Mouse (Mus musculus) thymus, postnatal 36 days (tissue): ENCODE results near the gene Adamtsl5.

ENCODE experiments used
- DNase-seq, 2 experiments: peaks; one replicate each; pipeline ENCODE4 v3.0.0; 2022; ENCODE audit warnings: mixed read lengths in 2 of 2

Gene Adamtsl5

DNA sequence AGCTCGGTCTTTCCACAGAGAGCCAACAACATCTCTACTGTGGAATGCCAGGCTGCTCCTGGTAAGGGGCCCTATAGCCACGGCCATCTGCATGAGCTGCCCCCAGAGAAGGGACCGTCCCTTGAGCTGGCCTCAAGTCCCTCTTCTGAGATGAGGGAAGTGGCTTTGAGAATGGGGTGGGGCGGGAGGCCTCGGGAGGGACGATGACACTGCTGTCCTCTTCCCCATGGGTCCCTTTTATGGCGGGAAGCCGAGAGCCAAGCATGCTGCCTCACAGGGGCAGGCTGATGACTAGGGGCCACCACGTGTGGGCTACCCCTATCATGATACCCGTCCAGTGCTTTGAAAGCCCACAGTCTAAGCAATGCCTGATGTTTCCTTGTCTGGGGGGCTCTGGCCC is 31.2 kb downstream of the Adamtsl5 start:
- DNase-seq: no peak

DNA sequence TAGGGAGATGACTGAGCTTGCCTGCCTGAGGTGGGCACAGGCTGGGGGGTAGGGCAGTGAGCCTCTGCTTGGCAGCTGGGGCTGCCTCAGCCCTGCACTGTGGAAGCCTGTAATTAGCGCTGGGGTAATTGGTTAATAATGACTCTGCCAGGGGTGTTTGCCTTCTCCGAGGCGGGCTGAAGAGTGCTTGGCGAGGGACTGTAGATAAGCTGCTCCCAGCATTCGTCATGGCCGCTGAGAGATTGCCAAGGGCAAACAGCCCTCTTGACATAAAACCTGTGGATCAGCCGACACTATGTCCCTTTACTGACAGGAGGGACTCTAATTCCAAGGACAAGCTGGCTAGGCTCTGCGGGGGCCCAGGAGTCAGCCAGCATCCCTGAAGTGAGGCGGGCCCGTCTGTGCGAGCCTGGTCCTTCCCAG is 31.8 kb downstream of the Adamtsl5 start:
- DNase-seq: no peak

DNA sequence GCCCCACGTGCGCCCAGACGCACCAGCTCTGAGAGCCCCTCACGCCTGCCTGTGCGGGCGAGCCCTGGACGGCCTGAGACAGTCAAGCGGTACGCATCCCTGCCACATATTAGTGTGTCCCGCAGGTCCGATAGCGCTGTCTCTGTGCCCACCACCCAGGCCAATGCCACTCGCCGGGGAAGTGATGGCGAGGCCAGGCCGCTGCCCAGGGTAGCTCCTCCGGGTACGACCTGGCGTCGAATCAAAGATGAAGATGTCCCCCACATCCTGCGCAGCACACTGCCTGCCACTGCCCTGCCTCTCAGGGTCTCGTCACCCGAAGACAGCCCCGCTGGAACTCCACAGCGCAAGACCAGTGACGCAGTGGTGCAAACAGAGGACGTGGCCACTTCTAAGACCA is 32.9 kb downstream of the Adamtsl5 start:
- DNase-seq: no peak

- peak in 1 of 2 experiments; percentile 14 for DNase-seq
These were observed 33.7 kb downstream of the Adamtsl5 start for GRCm38 (mm10) chr10:80314494-80315001.

GRCm38 (mm10) chr10:80313627-80314201 is 34.5 kb downstream of the Adamtsl5 start:
- DNase-seq: no peak

GRCm38 (mm10) chr10:80312586-80313504 is 35.4 kb downstream of the Adamtsl5 start:
- no peak for DNase-seq

DNA sequence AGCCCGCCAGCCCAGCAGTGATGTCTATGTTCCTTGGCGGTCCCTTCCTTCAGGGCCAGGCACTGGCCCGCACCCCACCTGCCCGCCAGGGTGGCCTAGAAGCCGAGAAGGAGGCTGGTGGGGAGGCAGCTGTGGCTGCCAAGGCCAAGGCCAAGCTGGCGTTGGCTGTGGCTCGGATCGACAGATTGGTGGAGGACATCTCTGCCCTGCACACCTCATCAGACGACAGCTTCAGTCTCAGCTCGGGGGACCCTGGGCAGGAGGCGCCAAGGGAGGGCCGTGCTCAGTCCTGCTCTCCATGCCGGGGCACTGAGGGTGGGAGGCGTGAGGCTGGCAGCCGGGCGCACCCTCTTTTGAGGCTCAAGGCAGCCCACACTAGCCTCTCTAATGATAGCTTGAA is 36.7 kb downstream of the Adamtsl5 start:
- no peak for DNase-seq

- DNase-seq: peak; percentile 48 to 54
These were observed 43.4 kb downstream of the Adamtsl5 start for GRCm38 (mm10) chr10:80304862-80305261.

DNA sequence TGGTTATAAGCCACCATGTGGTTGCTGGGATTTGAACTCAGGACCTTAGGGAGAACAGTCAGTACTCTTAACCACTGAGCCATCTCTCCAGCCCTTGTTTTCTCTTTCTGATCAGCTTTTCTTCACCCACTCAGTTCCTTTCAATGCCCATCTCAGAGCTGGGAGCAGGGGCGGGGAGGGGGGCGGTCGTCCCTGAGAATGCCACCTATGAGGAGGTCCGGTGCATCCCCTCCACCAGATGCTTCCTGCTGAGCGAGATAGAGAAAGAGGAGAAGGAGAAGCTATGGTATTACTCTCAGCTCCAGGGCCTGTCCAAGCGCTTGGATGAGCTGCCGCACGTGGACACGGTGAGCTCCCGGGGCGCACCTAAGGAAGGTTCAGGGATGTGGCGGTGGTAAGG is 43.8 kb downstream of the Adamtsl5 start:
- DNase-seq: no peak

DNA sequence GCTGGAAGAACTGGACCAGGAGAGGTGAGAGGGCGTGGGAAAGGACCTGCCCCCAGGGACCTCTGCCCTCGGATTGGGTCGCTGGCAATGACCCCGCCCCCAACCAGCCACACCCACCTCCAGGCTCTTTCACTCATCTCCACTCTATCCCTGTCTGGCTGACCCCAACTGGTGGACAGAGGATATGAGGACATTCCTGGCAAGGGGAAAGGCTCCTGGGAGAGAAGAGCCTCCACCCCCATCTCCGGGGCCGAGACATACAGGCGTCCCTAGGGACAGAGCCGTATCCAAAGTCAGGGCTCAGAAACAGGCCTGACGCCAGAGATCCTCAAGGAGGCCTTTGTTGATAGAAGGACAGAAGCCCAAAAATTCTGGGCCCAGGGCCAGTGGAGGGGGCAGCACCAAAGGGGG is 45.7 kb downstream of the Adamtsl5 start:
- no peak for DNase-seq

DNA sequence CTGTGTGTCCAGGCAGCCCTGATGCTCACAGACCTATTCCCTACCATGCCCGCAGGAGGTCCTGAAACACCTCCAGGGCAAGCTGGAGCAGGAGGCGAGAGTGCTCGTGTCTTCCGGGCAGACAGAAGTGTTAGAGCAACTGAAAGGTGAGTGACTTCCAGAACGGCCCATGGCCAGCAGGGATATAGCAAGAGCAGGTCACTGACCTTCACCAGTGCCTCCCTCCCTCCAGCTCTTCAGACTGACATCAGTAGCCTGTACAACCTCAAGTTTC is 46.2 kb downstream of the Adamtsl5 start:
- no peak for DNase-seq

- DNase-seq: no peak
These were observed 46.7 kb downstream of the Adamtsl5 start for GRCm38 (mm10) chr10:80301256-80302081.

GRCm38 (mm10) chr10:80300672-80301181 is 47.5 kb downstream of the Adamtsl5 start:
- no peak for DNase-seq

DNA sequence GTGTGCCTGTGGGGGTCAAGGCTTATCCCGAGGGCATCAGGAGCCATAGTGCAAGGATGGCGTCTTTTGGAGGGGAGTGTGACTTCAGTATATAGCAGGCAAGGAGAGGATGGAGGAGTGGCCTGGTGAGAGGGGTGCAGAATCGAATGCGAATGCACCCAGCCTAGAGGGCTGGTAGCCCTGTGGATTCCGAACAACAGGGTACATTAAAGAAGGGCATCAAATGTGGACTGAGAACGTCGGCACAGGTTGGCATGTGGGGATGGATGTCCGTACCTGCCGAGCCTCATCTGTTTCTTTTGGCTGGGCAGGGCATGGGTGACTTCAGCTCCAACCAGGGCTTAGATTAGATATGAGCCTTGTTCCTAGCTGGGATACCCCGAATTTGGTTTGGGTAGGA is 48.4 kb downstream of the Adamtsl5 start:
- DNase-seq: no peak

- no peak for DNase-seq
These were observed 48.9 kb downstream of the Adamtsl5 start for GRCm38 (mm10) chr10:80299301-80299700.

- no peak for DNase-seq
These were observed 49.5 kb downstream of the Adamtsl5 start for GRCm38 (mm10) chr10:80298571-80299281.

- DNase-seq: no peak
These were observed 50.6 kb downstream of the Adamtsl5 start for GRCm38 (mm10) chr10:80297526-80298133.

DNA sequence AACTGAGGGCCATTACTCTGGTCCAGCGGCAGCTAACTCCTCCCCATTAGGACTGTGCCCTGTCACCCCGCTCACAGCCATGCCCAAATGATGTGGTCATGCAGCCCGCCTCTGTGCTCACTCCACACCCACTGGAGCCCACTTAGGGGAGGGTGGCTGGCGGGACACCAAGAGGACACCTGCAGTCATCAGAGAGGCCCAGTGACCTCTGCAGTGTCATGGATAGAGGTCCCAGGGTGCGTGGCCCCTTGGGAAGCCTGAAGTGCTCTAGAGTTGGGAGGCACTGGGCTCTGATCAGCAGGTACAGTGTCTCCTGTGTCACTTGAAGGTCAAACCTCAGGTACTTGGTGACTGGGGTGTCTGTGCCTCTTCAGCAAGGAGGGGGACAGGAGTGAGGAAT is 51.4 kb downstream of the Adamtsl5 start:
- DNase-seq: no peak

DNA sequence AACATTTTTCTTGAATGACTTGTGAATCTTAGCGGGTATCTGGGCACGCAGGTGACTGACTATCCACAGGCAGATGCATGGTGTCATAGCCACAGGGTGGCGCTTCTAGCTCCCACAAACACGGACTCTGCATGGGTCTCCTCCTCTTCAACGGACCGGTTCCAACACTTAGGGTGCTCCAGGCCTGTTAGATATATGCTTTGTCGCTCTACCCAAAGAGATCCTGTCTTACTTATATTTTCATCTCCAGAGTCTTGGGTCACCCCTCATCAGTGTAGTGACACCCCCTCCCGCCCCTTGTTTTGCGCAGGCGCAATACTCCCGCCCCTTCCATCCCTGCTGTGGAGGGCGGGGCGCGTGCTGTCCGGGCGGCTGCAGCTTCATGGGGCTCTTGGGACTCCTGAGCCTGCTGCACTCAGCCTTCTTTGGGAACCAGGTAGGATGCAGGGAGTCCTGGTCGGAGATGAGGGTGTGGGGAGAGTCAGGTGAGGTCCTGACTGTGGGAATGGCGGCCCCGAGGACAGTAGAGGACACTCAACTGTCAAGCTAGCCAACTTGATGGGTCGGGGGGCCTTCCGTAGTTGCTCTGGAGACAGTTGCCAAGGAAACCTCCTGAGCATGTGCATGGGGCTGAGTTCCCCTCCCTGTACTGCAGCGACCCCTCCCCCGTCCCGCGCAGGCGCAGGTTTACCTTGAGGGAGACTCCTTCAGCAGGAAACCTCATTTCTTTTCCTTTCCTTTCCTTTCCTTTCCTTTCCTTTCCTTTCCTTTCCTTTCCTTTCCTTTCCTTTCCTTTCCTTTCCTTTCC is 52.4 kb downstream of the Adamtsl5 start, which contains the start of gene Apc2:
TSS of gene Apc2 (plus strand) at position 360 of the 808 bp plus-strand sequence.
- peak; percentile 62 to 67 for DNase-seq

- DNase-seq: no peak
These were observed 53.4 kb downstream of the Adamtsl5 start for GRCm38 (mm10) chr10:80294788-80295303.

DNA sequence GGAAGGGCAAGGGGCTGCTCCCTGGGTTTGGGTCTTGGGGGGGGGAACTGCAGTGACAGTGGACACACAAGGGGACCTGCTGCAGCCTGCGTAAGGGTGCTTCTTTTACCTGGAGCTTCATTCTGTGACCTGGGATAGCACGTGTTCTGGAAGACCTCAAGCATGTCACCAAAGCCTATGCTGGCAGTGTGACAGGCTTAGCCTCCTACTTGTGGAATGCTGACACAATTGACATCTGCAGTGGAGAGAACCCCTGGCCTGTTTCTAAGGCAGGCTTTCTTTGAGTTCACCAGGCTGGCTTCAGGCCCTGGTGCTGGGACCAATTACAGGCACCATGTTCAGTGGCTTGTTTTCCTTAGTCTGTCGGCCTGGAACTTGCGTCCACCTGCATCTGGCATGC is 53.9 kb downstream of the Adamtsl5 start:
- no peak for DNase-seq
